Mouse (Mus musculus) hindbrain, embryonic 14.5 days (tissue): ENCODE results near the gene Gsto1. TPM values are rescaled to one million over a fixed set of nuclear protein-coding genes. Genes with fewer than 3 reads are reported as not detected.
A peak's percentile ranks its signal among the peaks of the same experiment; 100 is the strongest.

Source experiments
- ATAC-seq: fragments of 200-750 bp; cut with Nextera tagmentation; 2 replicates; pipeline ENCODE4 v1.8.0; 2017; ENCODE audit warnings: moderate number of reproducible peaks, mild to moderate bottlenecking, moderate TSS enrichment, moderate library complexity; ENCODE audit not compliant: low FRiP score
- DNase-seq: peaks from one replicate; pipeline ENCODE4 v3.0.0-alpha.2; 2015; ENCODE audit warnings: low spot score
- H3K27ac ChIP-seq: fragments of 300-500 bp; sonication (generic); 2 replicates; pipeline ENCODE4 v1.5.1; 2014; ENCODE audit warnings: mild to moderate bottlenecking, moderate library complexity
- H3K27me3 ChIP-seq: fragments of 300-500 bp; sonication (generic); 2 replicates; pipeline ENCODE4 v1.6.1; 2014; ENCODE audit warnings: mild to moderate bottlenecking, low read length, mixed read lengths; ENCODE audit not compliant: control insufficient read depth, insufficient read depth
- H3K36me3 ChIP-seq: fragments of 300-500 bp; sonication (generic); replicated peaks from 2 replicates; pipeline ENCODE4 v1.6.1; 2014; ENCODE audit not compliant: control insufficient read depth, insufficient read depth
- H3K4me1 ChIP-seq: fragments of 300-500 bp; sonication (generic); replicated peaks from 2 replicates; pipeline ENCODE4 v1.6.1; 2014; ENCODE audit warnings: antibody characterized with exemption, low read length, mixed read lengths; ENCODE audit not compliant: control insufficient read depth, insufficient read depth
- H3K4me2 ChIP-seq: fragments of 300-500 bp; sonication (generic); replicated peaks from 2 replicates; pipeline ENCODE4 v1.6.1; 2014; ENCODE audit warnings: mild to moderate bottlenecking, moderate library complexity
- H3K4me3 ChIP-seq: fragments of 300-500 bp; sonication (generic); replicated peaks from 2 replicates; pipeline ENCODE4 v1.5.1; 2014; ENCODE audit warnings: mild to moderate bottlenecking, low read length
- H3K9ac ChIP-seq: fragments of 300-500 bp; sonication (generic); 2 replicates; pipeline ENCODE4 v1.6.1; 2014
- H3K9me3 ChIP-seq: fragments of 300-500 bp; sonication (generic); 2 replicates; pipeline ENCODE4 v1.6.1; 2016; ENCODE audit warnings: low read length; ENCODE audit not compliant: control insufficient read depth
- WGBS: fragments of 180-500 bp; shearing (Covaris S2); extraction: QIAGEN DNeasy Blood & Tissue Kit; methylation state at CpG from one replicate; pipeline ENCODE4 v1.1.7; 2014; 5-methylcytosine and 5-hydroxymethylcytosine counted together
- polyA plus RNA-seq: library from polyadenylated mRNA; unstranded; fragments of >200 nt; fragmentation: Nextera tagmentation; extraction: Ambion mirVana; gene quantifications from 2 replicates; pipeline ENCODE4 v1.2.1, GENCODE M21; 2014

Gene Gsto1
- 127 and 135 TPM in 2 replicates for polyA plus RNA-seq

GRCm38 (mm10) chr19:47854796-47855783 lies at the start of gene Gsto1:
Gene Gsto1, plus strand, starts transcription at chr19:47854970.
- H3K27ac ChIP-seq = peak within 1 kb of the TSS; percentile 63; the same call in 1 of the 2 replicates
- ATAC-seq (peak; percentile 96), DNase-seq (peak; percentile 83)
- H3K9me3 ChIP-seq = no peaks in the 10 kb centered on the region
- H3K9ac ChIP-seq = peak within 1 kb of the TSS; percentile 81
- H3K36me3 ChIP-seq = peaks cover 4% of the 10 kb centered on the region; the same call in 1 of the 2 replicates
- H3K4me1 ChIP-seq = no peaks in the 10 kb centered on the region
- H3K4me2 ChIP-seq = peak within 1 kb of the TSS; percentile 90
- no peaks in the 10 kb centered on the region for H3K27me3 ChIP-seq
- WGBS = under 1% methylated on average over 59 of the region's 60 CpGs
- peak within 1 kb of the TSS; percentile 67 for H3K4me3 ChIP-seq

- Histone ChIP-seq H3K9ac (no peak overlapping the region), H3K4me1 (no peaks in the 10 kb centered on the region), H3K27ac (no peak overlapping the region), H3K4me2 (no peak overlapping the region), H3K36me3 (no peaks in the 10 kb centered on the region), H3K4me3 (no peak overlapping the region), H3K9me3 (no peaks in the 10 kb centered on the region), H3K27me3 (no peaks in the 10 kb centered on the region)
- 78% methylated on average over 10 of the region's 10 CpGs for WGBS
- DNase-seq = no peak
- no peak for ATAC-seq
Measured at GRCm38 (mm10) chr19:47812091-47812490, 42.7 kb upstream of the Gsto1 start.

- H3K27me3 ChIP-seq = no peaks in the 10 kb centered on the region
- no peaks in the 10 kb centered on the region for H3K4me1 ChIP-seq
- ATAC-seq (no peak), DNase-seq (no peak)
- no peak overlapping the region for H3K4me2 ChIP-seq
- H3K9me3 ChIP-seq = no peaks in the 10 kb centered on the region
- no peak overlapping the region for H3K4me3 ChIP-seq
- H3K9ac ChIP-seq = no peak overlapping the region
- whole genome bisulfite sequencing = 94% methylated on average over 5 of the region's 5 CpGs
- no peaks in the 10 kb centered on the region for H3K36me3 ChIP-seq
- no peak overlapping the region for H3K27ac ChIP-seq
Measured at GRCm38 (mm10) chr19:47814721-47815120, 40.0 kb upstream of the Gsto1 start.

DNA sequence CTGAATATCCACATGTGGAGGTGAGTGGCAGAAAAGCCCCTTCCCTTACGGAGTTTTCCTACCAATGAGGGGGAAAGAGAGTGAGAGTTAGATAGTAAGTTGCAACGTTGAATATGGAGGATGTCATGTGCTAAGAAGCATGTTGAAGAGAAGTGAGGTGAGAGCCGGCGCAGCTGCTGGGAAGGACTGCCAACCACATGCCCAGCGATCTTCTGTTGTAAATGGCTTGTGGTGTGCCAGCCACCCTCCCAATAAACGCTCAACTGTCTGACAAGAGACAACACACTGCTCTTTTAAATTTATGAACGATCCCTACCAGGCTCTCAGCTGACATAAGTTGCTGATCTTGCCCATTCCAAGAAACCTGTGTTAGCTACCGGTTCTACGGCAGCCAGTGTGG lies 37.1 kb upstream of the Gsto1 start:
- no peak overlapping the region for H3K4me3 ChIP-seq
- WGBS = 87% methylated on average over 9 of the region's 9 CpGs
- no peak for DNase-seq

GRCm38 (mm10) chr19:47820832-47821493 lies 33.8 kb upstream of the Gsto1 start:
- no peak for ATAC-seq
- H3K36me3 ChIP-seq = no peaks in the 10 kb centered on the region

More for the DNA sequence above, 37.1 kb upstream of the Gsto1 start:
- Histone ChIP-seq H3K4me1 (0 out of 2 replicates have a peak, but pooled peaks cover 7% of the 10 kb centered on the region), H3K36me3 (no peaks in the 10 kb centered on the region), H3K27ac (no peak overlapping the region), H3K9me3 (no peaks in the 10 kb centered on the region), H3K9ac (no peak overlapping the region), H3K27me3 (no peaks in the 10 kb centered on the region), H3K4me2 (no peak overlapping the region)
- no peak for ATAC-seq

DNA sequence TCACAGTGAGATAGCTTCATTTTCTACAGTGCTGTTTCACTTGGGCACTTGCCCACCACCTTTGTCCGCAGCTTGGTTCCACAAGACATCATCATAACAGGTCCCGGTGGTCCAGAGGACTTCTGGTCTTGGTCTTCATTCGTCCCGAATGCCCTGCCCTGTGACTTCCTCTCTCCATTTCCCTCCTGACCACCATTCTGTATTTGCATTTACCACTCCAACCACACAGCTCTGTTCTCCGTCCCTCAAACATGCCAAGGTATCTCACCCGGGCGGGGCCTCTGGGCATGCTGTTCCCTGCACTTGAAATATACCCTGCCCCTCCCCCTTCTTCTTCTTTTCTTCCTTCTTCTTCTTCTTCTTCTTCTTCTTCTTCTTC lies 33.3 kb upstream of the Gsto1 start:
- Histone ChIP-seq H3K27me3 (no peaks in the 10 kb centered on the region), H3K36me3 (no peaks in the 10 kb centered on the region), H3K4me1 (0 out of 2 replicates have a peak, but pooled peaks cover 7% of the 10 kb centered on the region), H3K4me3 (no peak overlapping the region), H3K9ac (no peak overlapping the region), H3K4me2 (no peak overlapping the region), H3K9me3 (no peaks in the 10 kb centered on the region), H3K27ac (no peak overlapping the region)
- ATAC-seq = no peak
- 66% methylated on average over 7 of the region's 7 CpGs for WGBS
- no peak for DNase-seq

More at GRCm38 (mm10) chr19:47820832-47821493, 33.8 kb upstream of the Gsto1 start:
- Histone ChIP-seq H3K4me3 (no peak overlapping the region), H3K27ac (no peak overlapping the region), H3K9ac (no peak overlapping the region), H3K27me3 (no peaks in the 10 kb centered on the region), H3K4me2 (no peak overlapping the region), H3K4me1 (0 out of 2 replicates have a peak, but pooled peaks cover 7% of the 10 kb centered on the region), H3K9me3 (no peaks in the 10 kb centered on the region)
- peak; percentile 86 for DNase-seq
- WGBS = 30% methylated on average over 7 of the region's 9 CpGs

DNA sequence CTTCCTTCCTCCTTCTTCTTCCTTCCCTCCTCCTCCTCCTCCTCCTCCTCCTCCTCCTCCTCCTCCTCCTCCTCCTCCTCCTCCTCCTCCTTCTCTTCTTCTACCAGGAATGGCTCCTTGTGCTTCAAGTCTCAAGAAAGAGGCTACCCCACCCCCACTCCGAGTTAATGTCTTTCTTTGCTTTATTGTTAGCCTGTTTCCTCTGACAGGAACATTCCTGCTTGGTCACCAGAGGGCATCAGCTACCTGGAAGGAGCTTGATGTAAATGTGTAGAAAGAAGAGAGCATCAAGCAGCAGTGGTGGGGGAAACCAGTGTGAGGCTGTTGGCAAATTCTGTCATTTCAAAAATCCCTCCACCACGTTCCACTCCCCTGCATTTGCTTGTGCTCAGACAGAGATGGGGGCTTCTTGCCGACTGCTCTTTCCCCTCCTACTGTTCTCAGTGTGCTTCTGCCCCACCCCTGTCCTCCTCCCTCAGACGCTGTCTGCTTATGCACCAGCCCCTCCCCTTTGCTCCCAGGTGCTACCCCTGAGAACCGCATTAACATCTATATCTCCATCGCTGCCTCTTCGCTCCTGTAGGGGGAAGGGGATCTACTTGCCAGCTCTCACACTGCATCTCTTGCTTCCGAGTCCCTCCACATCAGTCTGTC lies 32.5 kb upstream of the Gsto1 start:
- H3K4me2 ChIP-seq = peak overlapping the region; percentile 33; the same call in 1 of the 2 replicates
- DNase-seq = peak; percentile 46
- H3K27me3 ChIP-seq = no peaks in the 10 kb centered on the region
- no peaks in the 10 kb centered on the region for H3K9me3 ChIP-seq
- H3K4me1 ChIP-seq = 0 out of 2 replicates have a peak, but pooled peaks cover 7% of the 10 kb centered on the region
- WGBS = 23% methylated on average over 8 of the region's 8 CpGs
- ATAC-seq = no peak
- no peak overlapping the region for H3K4me3 ChIP-seq
- H3K27ac ChIP-seq = no peak overlapping the region
- H3K36me3 ChIP-seq = no peaks in the 10 kb centered on the region
- no peak overlapping the region for H3K9ac ChIP-seq

DNA sequence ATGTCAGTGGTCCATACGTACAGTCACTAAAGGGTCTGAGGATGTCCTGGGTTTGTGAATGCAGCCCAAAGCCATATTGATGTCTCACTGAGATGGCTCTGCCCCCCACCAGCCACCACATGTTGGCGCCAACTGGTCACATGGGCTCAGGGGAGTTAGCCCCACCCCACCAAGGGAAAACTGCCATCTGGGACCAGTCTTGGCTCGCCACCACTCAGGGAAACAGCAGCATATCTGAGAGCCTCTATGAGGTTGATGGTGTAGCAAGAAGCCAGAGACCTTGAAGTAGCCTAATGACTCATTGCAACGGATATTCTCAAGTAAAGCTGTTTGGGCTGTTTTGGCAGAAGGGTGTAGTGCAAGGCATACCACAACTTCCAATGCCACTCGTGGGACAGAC lies 30.7 kb upstream of the Gsto1 start:
- DNase-seq = no peak

More for the DNA sequence above, 30.7 kb upstream of the Gsto1 start:
- H3K36me3 ChIP-seq = no peaks in the 10 kb centered on the region
- H3K4me3 ChIP-seq = no peak overlapping the region
- no peaks in the 10 kb centered on the region for H3K27me3 ChIP-seq
- WGBS = 87% methylated on average over 5 of the region's 5 CpGs
- no peak for ATAC-seq
- no peak overlapping the region for H3K9ac ChIP-seq
- 0 out of 2 replicates have a peak, but pooled peaks cover 7% of the 10 kb centered on the region for H3K4me1 ChIP-seq
- H3K9me3 ChIP-seq = no peaks in the 10 kb centered on the region
- no peak overlapping the region for H3K4me2 ChIP-seq
- H3K27ac ChIP-seq = no peak overlapping the region
